Mouse (Mus musculus): ENCODE results near the gene Cmss1.
A peak's percentile ranks its signal among the peaks of the same experiment; 100 is the strongest.

Cmss1 gene

GRCm38 (mm10) chr16:57509099-57509498 lies 97.6 kb downstream of the Cmss1 start:
- no peak for DNase-seq

GRCm38 (mm10) chr16:57508351-57508750 lies 98.3 kb downstream of the Cmss1 start:
- no peak for DNase-seq

GRCm38 (mm10) chr16:57506133-57506532 lies 100.5 kb downstream of the Cmss1 start:
- no peak for DNase-seq

- DNase-seq = no peak
These were observed 101.9 kb downstream of the Cmss1 start for GRCm38 (mm10) chr16:57504728-57505127.

GRCm38 (mm10) chr16:57502761-57503160 lies 103.9 kb downstream of the Cmss1 start:
- DNase-seq = no peak

- peak; percentile 25 for DNase-seq
These were observed 104.4 kb downstream of the Cmss1 start for GRCm38 (mm10) chr16:57502230-57502629.

- DNase-seq = no peak
These were observed 105.8 kb downstream of the Cmss1 start for GRCm38 (mm10) chr16:57500851-57501250.

- no peak for DNase-seq
These were observed 110.1 kb downstream of the Cmss1 start for GRCm38 (mm10) chr16:57496437-57497173.

GRCm38 (mm10) chr16:57495476-57496203 lies 111.0 kb downstream of the Cmss1 start:
- no peak for DNase-seq

GRCm38 (mm10) chr16:57491853-57492252 lies 114.8 kb downstream of the Cmss1 start:
- no peak for DNase-seq

- no peak for DNase-seq
These were observed 116.0 kb downstream of the Cmss1 start for GRCm38 (mm10) chr16:57490691-57491090.

- no peak for DNase-seq
These were observed 118.0 kb downstream of the Cmss1 start for GRCm38 (mm10) chr16:57488661-57489060.

- DNase-seq = no peak
These were observed 120.4 kb downstream of the Cmss1 start for GRCm38 (mm10) chr16:57486266-57486665.

GRCm38 (mm10) chr16:57485265-57485664 lies 121.4 kb downstream of the Cmss1 start:
- no peak for DNase-seq

GRCm38 (mm10) chr16:57484043-57484795 lies 122.4 kb downstream of the Cmss1 start:
- DNase-seq = no peak

- no peak for DNase-seq
These were observed 123.2 kb downstream of the Cmss1 start for GRCm38 (mm10) chr16:57483503-57483902.

GRCm38 (mm10) chr16:57482911-57483310 lies 123.8 kb downstream of the Cmss1 start:
- DNase-seq = no peak

- DNase-seq = no peak
These were observed 124.4 kb downstream of the Cmss1 start for GRCm38 (mm10) chr16:57482264-57482663.

GRCm38 (mm10) chr16:57479776-57480175 lies 126.9 kb downstream of the Cmss1 start:
- no peak for DNase-seq

GRCm38 (mm10) chr16:57478451-57478850 lies 128.2 kb downstream of the Cmss1 start:
- no peak for DNase-seq

- peak; percentile 50 for DNase-seq
These were observed 133.1 kb downstream of the Cmss1 start for GRCm38 (mm10) chr16:57473415-57474085.

- no peak for DNase-seq
These were observed 135.6 kb downstream of the Cmss1 start for GRCm38 (mm10) chr16:57471071-57471470.

GRCm38 (mm10) chr16:57470286-57470830 lies 136.3 kb downstream of the Cmss1 start:
- no peak for DNase-seq
